Mouse (Mus musculus) myocyte (in vitro differentiated cells): ENCODE data around the gene Slc1a2. TPM values are rescaled to one million over a fixed set of nuclear protein-coding genes. Genes with fewer than 3 reads are reported as not detected.

Experiments used
- H3K27me3 ChIP-seq: one replicate; pipeline ENCODE4 v1.6.1; 2011; ENCODE audit not compliant: control insufficient read depth, insufficient read depth, insufficient read length
- H3K36me3 ChIP-seq: one replicate; pipeline ENCODE4 v1.6.1; 2011; ENCODE audit not compliant: control insufficient read depth, insufficient read depth
- H3K4me2 ChIP-seq: one replicate; pipeline ENCODE4 v1.6.1; 2011; ENCODE audit warnings: low read depth, control low read depth
- H3K4me3 ChIP-seq: one replicate; pipeline ENCODE4 v1.5.1; 2011; ENCODE audit warnings: mild to moderate bottlenecking, control low read depth, moderate library complexity
- H3K79me2 ChIP-seq: one replicate; pipeline ENCODE4 v1.6.1; 2011; ENCODE audit not compliant: control insufficient read depth, insufficient read depth
- H3ac ChIP-seq: one replicate; pipeline ENCODE4 v1.6.1; 2011; ENCODE audit not compliant: control insufficient read depth, insufficient read length
- CEBPB ChIP-seq: IDR thresholded peaks from 2 replicates; pipeline ENCODE4 v1.6.1; 2011; ENCODE audit warnings: mild to moderate bottlenecking, moderate library complexity; ENCODE audit not compliant: poor library complexity, insufficient read depth, severe bottlenecking
- E2F4 ChIP-seq: IDR thresholded peaks from one replicate; pipeline ENCODE4 v1.6.1; 2011; ENCODE audit warnings: mild to moderate bottlenecking, control low read depth, moderate library complexity; ENCODE audit not compliant: insufficient read depth
- MAX ChIP-seq: IDR thresholded peaks from one replicate; pipeline ENCODE4 v1.6.1; 2011; ENCODE audit warnings: low read depth, mild to moderate bottlenecking, control low read depth
- MYOD1 ChIP-seq, 3 experiments: IDR thresholded peaks; one replicate each; pipeline ENCODE4 v1.6.1; 2011; ENCODE audit warnings: control low read depth in 2 of 3, low read depth in 2 of 3, mild to moderate bottlenecking in 2 of 3, moderate library complexity in 1 of 3; ENCODE audit not compliant: insufficient read length in 2 of 3, control insufficient read depth in 1 of 3
- MYOG ChIP-seq, 3 experiments: IDR thresholded peaks; one replicate each; pipeline ENCODE4 v1.6.1; 2011; ENCODE audit warnings: control low read depth in 2 of 3, low read depth in 2 of 3, mild to moderate bottlenecking in 2 of 3; ENCODE audit not compliant: insufficient read length in 2 of 3, control insufficient read depth in 1 of 3, insufficient read depth in 1 of 3
- POLR2A ChIP-seq: IDR thresholded peaks from one replicate; pipeline ENCODE4 v1.6.1; 2011; ENCODE audit warnings: low read depth, mild to moderate bottlenecking, control low read depth, moderate library complexity; ENCODE audit not compliant: insufficient read length
- POLR2AphosphoS2 ChIP-seq: IDR thresholded peaks from one replicate; pipeline ENCODE4 v1.6.1; 2011; ENCODE audit warnings: low read depth, control low read depth; ENCODE audit not compliant: insufficient read length
- REST ChIP-seq: IDR thresholded peaks from one replicate; pipeline ENCODE4 v1.6.1; 2011; ENCODE audit warnings: mild to moderate bottlenecking, control low read depth, moderate library complexity; ENCODE audit not compliant: insufficient read depth, insufficient read length
- SRF ChIP-seq: IDR thresholded peaks from one replicate; pipeline ENCODE4 v1.6.1; 2011; ENCODE audit warnings: low read depth; ENCODE audit not compliant: control insufficient read depth, insufficient read length
- TCF12 ChIP-seq: IDR thresholded peaks from one replicate; pipeline ENCODE4 v1.6.1; 2011; ENCODE audit warnings: mild to moderate bottlenecking, control low read depth; ENCODE audit not compliant: poor library complexity, insufficient read depth, severe bottlenecking
- TCF3 ChIP-seq: IDR thresholded peaks from one replicate; pipeline ENCODE4 v1.6.1; 2011; ENCODE audit warnings: low read depth, control low read depth; ENCODE audit not compliant: insufficient read length
- USF1 ChIP-seq: IDR thresholded peaks from one replicate; pipeline ENCODE4 v1.6.1; 2011; ENCODE audit warnings: low read depth, mild to moderate bottlenecking, control low read depth, moderate library complexity
- polyA plus RNA-seq: library from polyadenylated mRNA; unstranded; fragments of >200 nt; fragmentation: generic; extraction: Trizol; gene quantifications from one replicate; pipeline ENCODE4 v1.2.1, GENCODE M21; 2012; ENCODE audit warnings: missing spikeins

Slc1a2 gene
- polyA plus RNA-seq, 1 experiment: 0.02 TPM

DNA sequence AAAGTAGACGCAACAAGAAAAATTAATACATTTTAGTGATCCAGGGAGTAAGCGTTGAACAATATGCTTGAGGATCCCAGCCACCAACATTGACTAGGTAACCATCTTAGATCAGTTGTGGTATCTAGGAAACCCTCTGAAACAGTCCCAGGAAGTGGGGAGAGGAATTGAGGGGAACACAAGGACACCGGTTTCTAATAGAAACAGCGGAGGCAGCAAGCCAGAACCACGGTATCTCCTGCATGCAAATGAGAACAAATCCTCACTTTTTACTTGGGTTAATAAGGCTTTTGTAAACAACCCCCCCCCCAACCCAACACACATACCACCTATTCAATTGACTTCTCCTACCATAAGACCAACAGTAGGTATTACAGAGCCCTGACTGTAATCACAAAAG is 101.0 kb downstream of the Slc1a2 start:
- Histone ChIP-seq H3K79me2 (no peaks in the 10 kb centered on the region), H3K36me3 (no peaks in the 10 kb centered on the region), H3K4me2 (no peak overlapping the region), H3K4me3 (no peak overlapping the region), H3K27me3 (peaks cover 3% of the 10 kb centered on the region), H3ac (no peak overlapping the region)
- TF ChIP-seq MYOG (IDR thresholded peaks at IDR 0.05; ENCODE audit: control insufficient read depth in 1 of 3, insufficient read depth in 1 of 3, insufficient read length in 2 of 3, low read depth in 2 of 3): no peak
- TF ChIP-seq E2F4: no peak
- TF ChIP-seq MYOD1 (IDR thresholded peaks at IDR 0.05; ENCODE audit: control insufficient read depth in 1 of 3, insufficient read length in 2 of 3, low read depth in 2 of 3): no peak
- TF ChIP-seq TCF12: no peak
- no peak for TF ChIP-seq POLR2AphosphoS2
- TF ChIP-seq REST: no peak

DNA sequence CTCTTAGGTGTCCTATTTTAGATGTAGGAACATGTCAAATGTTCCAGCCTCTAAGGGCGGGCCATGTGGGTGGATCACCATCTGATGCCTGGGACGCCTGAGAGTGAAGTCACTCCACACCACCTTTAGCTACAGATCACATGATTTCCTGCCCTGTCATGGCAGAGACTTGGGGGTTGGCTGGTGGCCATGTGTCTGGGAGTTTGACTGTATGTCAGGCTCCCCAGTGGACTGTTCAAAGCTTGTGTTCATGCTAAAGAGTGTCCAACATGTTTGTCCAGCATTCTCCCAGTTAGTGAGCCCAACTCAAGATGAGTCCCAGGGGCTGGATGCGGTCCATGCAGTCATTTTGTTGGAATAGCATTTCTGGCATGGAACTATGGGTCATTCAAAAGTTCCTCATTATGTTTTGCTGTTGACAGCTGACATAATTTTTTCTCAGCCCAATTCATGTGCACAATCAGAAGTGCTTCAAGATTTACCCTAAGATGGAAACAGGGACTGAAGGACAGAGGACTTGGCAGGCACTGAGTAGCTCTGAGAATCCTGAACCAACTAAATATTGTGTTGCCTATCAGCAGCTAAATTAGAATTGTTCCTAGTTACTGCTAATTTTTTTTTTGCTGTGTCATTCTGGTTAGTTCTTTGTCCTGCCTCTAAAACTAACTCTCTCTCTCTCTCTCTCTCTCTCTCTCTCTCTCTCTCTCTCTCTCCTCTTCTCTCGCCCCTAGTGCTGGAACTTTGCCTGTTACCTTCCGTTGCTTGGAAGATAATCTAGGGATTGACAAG is 102.0 kb downstream of the Slc1a2 start:
- no peak overlapping the region for H3K4me3 ChIP-seq
- H3K36me3 ChIP-seq: no peaks in the 10 kb centered on the region
- TF ChIP-seq MYOG (IDR thresholded peaks at IDR 0.05; ENCODE audit: control insufficient read depth in 1 of 3, insufficient read depth in 1 of 3, insufficient read length in 2 of 3, low read depth in 2 of 3) (no peak), POLR2A (no peak), REST (no peak), SRF (no peak), MYOD1 (IDR thresholded peaks at IDR 0.05; ENCODE audit: control insufficient read depth in 1 of 3, insufficient read length in 2 of 3, low read depth in 2 of 3) (no peak), E2F4 (no peak), TCF12 (no peak), CEBPB (no peak), POLR2AphosphoS2 (no peak), USF1 (no peak), MAX (no peak), TCF3 (no peak)

DNA sequence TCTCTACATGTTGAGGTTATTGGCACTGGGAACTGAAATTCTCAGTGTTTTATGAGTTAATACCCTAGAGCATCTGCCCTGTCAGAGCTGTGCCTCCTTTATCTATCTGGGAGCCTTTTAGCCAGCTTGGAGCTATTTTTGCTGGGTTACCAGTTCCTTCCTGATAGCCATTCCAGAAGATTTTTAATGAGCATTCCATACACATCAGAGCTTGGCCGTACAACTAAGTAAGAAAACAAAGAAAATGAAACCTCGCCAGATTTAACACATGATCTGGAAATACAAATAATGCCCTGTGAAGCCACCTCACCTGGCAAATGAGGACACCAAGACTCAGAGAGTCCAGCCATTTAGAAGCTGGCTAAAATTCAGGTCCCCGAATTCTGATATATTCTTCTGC is 104.7 kb downstream of the Slc1a2 start:
- Histone ChIP-seq H3K4me3 (no peak overlapping the region), H3K27me3 (no peaks in the 10 kb centered on the region), H3K36me3 (no peaks in the 10 kb centered on the region), H3K4me2 (no peak overlapping the region), H3ac (no peak overlapping the region), H3K79me2 (no peaks in the 10 kb centered on the region)
- TF ChIP-seq TCF12: no peak
- TF ChIP-seq E2F4: no peak
- no peak for TF ChIP-seq USF1
- TF ChIP-seq REST: no peak
- TF ChIP-seq TCF3: no peak

More for the DNA sequence above, 102.0 kb downstream of the Slc1a2 start:
- no peak overlapping the region for H3K4me2 ChIP-seq
- no peaks in the 10 kb centered on the region for H3K79me2 ChIP-seq
- no peak overlapping the region for H3ac ChIP-seq
- H3K27me3 ChIP-seq: peaks cover 3% of the 10 kb centered on the region

DNA sequence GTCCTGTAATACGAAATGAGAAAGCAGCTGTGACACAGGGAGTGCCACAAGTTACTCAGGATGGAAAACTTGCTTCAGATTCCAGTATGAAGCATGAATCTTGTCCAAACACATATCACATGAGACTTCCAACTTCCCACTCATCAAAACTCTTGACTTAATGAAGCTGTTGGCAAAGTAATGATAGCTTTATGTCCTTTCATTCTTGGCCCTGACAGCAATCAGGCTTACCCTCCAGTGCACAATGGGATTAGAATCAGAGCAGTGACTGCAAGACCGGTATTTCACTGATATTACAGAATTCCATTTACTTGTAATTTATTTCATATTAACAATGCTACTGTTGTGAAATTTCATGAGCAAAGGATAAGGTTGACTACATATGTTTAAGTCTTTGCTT is 105.5 kb downstream of the Slc1a2 start:
- Histone ChIP-seq H3K4me2 (no peak overlapping the region), H3ac (no peak overlapping the region), H3K79me2 (no peaks in the 10 kb centered on the region), H3K36me3 (no peaks in the 10 kb centered on the region), H3K4me3 (no peak overlapping the region), H3K27me3 (no peaks in the 10 kb centered on the region)
- no peak for TF ChIP-seq MYOG (IDR thresholded peaks at IDR 0.05; ENCODE audit: control insufficient read depth in 1 of 3, insufficient read depth in 1 of 3, insufficient read length in 2 of 3, low read depth in 2 of 3)
- TF ChIP-seq POLR2A: no peak
- TF ChIP-seq REST: no peak
- no peak for TF ChIP-seq TCF3
- no peak for TF ChIP-seq USF1
- TF ChIP-seq MYOD1 (IDR thresholded peaks at IDR 0.05; ENCODE audit: control insufficient read depth in 1 of 3, insufficient read length in 2 of 3, low read depth in 2 of 3): no peak
- TF ChIP-seq CEBPB: no peak

DNA sequence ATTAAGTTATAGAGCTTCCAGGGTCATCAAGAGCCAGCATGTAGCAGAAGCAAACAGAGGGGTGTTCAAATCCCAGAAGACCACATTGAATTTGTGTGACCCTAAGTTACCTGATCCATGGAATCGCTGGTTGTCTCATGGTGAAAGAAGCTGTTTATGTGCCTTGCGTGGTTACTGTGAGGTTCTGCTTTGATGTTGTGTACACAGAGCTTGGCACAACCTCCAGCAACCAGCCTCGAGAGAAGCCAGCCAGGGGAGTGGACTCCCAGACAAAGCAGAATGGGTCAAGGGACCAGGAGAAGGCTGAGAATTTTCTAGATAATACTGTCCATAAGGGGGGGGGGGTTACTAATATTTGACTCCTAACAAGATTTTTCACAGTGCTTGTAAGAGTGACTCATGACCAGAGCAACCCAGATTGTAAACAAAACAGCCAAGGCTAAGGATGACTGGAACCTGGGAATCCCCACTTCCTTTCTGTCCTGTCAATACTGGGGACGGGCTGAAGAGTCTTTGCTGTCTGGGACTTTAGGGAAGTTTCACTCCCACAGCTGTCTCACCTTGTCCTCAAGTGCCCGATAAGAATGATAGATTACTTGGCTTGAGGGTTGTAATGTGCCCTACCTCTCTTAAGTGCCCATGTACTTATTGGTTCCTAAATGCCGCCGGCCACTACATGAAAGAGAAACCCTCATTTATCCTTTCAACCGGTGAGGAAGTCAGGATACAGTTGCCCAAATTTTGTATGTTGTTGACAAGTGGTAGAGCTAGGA is 106.3 kb downstream of the Slc1a2 start:
- TF ChIP-seq SRF (no peak), POLR2A (no peak), MYOG (IDR thresholded peaks at IDR 0.05; ENCODE audit: control insufficient read depth in 1 of 3, insufficient read depth in 1 of 3, insufficient read length in 2 of 3, low read depth in 2 of 3) (no peak), CEBPB (no peak), E2F4 (no peak), TCF12 (no peak), POLR2AphosphoS2 (no peak), MAX (no peak), REST (no peak), USF1 (no peak), MYOD1 (IDR thresholded peaks at IDR 0.05; ENCODE audit: control insufficient read depth in 1 of 3, insufficient read length in 2 of 3, low read depth in 2 of 3) (no peak)
- Histone ChIP-seq H3K4me2 (no peak overlapping the region), H3K36me3 (no peaks in the 10 kb centered on the region), H3K4me3 (no peak overlapping the region), H3K27me3 (no peaks in the 10 kb centered on the region), H3ac (no peak overlapping the region), H3K79me2 (no peaks in the 10 kb centered on the region)
